Mouse (Mus musculus): ENCODE data around the gene Pik3cd. TPM values are rescaled to one million over a fixed set of nuclear protein-coding genes. Genes with fewer than 3 reads are reported as not detected.

Pik3cd gene
- polyA plus RNA-seq, 1 experiment from 2014 or later = 3.8 TPM

DNA sequence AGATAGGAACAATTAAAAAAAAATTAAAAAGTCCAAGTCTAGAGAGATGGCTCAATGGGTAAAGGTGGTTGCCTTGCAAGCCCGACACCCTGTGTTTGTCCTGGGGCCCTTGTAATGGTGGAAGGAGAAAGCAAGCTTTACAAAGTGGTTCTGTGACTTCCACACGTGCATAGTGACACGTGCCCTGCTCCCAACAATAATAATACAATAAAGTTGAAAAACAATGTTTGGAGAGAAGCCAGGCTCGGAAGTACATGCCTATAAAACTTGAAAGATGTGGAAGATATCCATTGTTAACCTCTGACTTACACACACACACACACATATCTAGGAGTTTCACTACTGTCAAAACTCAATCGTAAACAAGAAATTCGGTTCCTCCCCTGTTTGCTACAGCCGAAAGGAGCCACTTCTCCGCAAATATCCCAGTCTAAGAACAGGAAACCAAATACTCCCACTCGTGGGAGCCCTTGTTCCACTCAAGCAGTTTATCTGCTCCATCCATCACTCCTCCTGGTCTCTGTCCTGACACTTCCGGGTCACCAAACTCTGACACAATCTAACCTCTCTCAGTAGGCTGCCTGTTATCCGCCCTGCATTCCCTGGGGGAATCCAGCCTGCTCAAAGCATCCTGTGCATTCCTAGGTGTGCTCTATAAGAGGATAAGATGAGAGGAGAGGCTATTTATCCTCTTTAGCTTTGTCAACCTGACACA, 23.2 kb downstream of the Pik3cd start:
- 11% methylated on average over 11 of the region's 11 CpGs for WGBS
- Histone ChIP-seq H3K4me3 (replicated peaks; ENCODE audit: low read depth, low read length) (no peak overlapping the region), H3K9ac (ENCODE audit: low read depth, low read length) (no peak overlapping the region), H3K4me1 (replicated peaks; ENCODE audit: insufficient read depth, low read length) (0 out of 2 replicates have a peak, but pooled peaks cover 6% of the 10 kb centered on the region), H3K4me2 (ENCODE audit: low read length) (no peak overlapping the region), H3K36me3 (ENCODE audit: insufficient read depth, low read length) (no peaks in the 10 kb centered on the region), H3K27ac (0 out of 2 replicates have a peak overlapping the region, but pooled peaks have one; percentile 5), H3K27me3 (ENCODE audit: insufficient read depth, low read length) (peaks cover 5% of the 10 kb centered on the region; the same call in 1 of the 2 replicates), H3K9me3 (replicated peaks; ENCODE audit: low read length) (no peaks in the 10 kb centered on the region)
- DNase-seq (ENCODE audit: low spot score) (peak; percentile 73), ATAC-seq (replicated peaks; ENCODE audit: low FRiP score, low read depth) (0 out of 2 replicates have a peak, but pooled peaks have one; percentile 16)
- TF ChIP-seq CTCF (IDR thresholded peaks at IDR 0.05; ENCODE audit: low read depth) = no peak

GRCm38 (mm10) chr4:149678006-149678405, 24.4 kb downstream of the Pik3cd start:
- Histone ChIP-seq H3K27ac (no peak overlapping the region), H3K36me3 (ENCODE audit: insufficient read depth, low read length) (no peaks in the 10 kb centered on the region), H3K4me1 (replicated peaks; ENCODE audit: insufficient read depth, low read length) (0 out of 2 replicates have a peak, but pooled peaks cover 6% of the 10 kb centered on the region), H3K9me3 (replicated peaks; ENCODE audit: low read length) (no peaks in the 10 kb centered on the region), H3K4me3 (replicated peaks; ENCODE audit: low read depth, low read length) (no peak overlapping the region), H3K9ac (ENCODE audit: low read depth, low read length) (no peak overlapping the region), H3K4me2 (ENCODE audit: low read length) (no peak overlapping the region), H3K27me3 (ENCODE audit: insufficient read depth, low read length) (peaks cover 8% of the 10 kb centered on the region; the same call in 1 of the 2 replicates)
- DNase-seq (ENCODE audit: low spot score) (no peak), ATAC-seq (replicated peaks; ENCODE audit: low FRiP score, low read depth) (no peak)
- TF ChIP-seq CTCF (IDR thresholded peaks at IDR 0.05; ENCODE audit: low read depth) = no peak
- WGBS = 37% methylated on average over 1 of the region's 1 CpGs

- peak overlapping the region; percentile 79 for H3K4me2 ChIP-seq (ENCODE audit: low read length)
- H3K36me3 ChIP-seq (ENCODE audit: insufficient read depth, low read length) = no peaks in the 10 kb centered on the region
- 1% methylated on average over 60 of the region's 60 CpGs for WGBS
- peak overlapping the region; percentile 48 for H3K4me3 ChIP-seq (replicated peaks; ENCODE audit: low read depth, low read length)
- peak overlapping the region; percentile 57 for H3K9ac ChIP-seq (ENCODE audit: low read depth, low read length)
- H3K9me3 ChIP-seq (replicated peaks; ENCODE audit: low read length) = no peaks in the 10 kb centered on the region
- 0 out of 2 replicates have a peak, but pooled peaks cover 6% of the 10 kb centered on the region for H3K4me1 ChIP-seq (replicated peaks; ENCODE audit: insufficient read depth, low read length)
- DNase-seq (ENCODE audit: low spot score) (peak; percentile 83), ATAC-seq (replicated peaks; ENCODE audit: low FRiP score, low read depth) (peak; percentile 86)
- no peak overlapping the region for H3K27ac ChIP-seq
- H3K27me3 ChIP-seq (ENCODE audit: insufficient read depth, low read length) = peaks cover 8% of the 10 kb centered on the region; the same call in 1 of the 2 replicates
- no peak for TF ChIP-seq CTCF (IDR thresholded peaks at IDR 0.05; ENCODE audit: low read depth)
Measured at GRCm38 (mm10) chr4:149675378-149676261, 26.8 kb downstream of the Pik3cd start.

DNA sequence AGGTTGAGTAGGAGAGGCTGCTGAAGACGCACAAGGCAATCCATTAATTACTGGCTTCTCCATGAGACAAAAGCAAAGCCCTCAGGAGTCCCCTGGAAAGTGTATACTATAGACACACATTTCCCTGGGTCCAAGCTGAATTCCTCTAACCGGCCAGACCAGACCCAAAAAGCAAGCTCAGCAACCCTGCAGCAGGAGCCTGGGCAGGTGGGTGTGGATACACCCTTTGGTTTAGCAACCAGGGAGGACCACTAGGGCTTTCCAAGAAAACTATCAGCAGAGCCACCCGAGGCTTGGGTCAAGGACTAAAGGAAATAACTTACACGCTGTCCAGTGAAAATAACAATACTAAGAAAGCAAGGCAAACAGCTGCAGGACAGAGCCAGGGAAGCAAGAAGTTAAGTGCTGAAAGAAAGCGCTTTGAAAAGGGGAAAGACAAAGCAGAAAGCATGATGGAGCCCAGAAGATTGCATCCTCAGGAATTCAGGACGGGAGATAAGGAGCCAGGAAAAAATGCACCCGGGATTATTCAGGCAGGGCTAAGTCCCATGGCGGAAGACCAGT, 27.5 kb downstream of the Pik3cd start:
- Histone ChIP-seq H3K36me3 (ENCODE audit: insufficient read depth, low read length) (no peaks in the 10 kb centered on the region), H3K9me3 (replicated peaks; ENCODE audit: low read length) (no peaks in the 10 kb centered on the region), H3K4me1 (replicated peaks; ENCODE audit: insufficient read depth, low read length) (0 out of 2 replicates have a peak, but pooled peaks cover 6% of the 10 kb centered on the region), H3K4me3 (replicated peaks; ENCODE audit: low read depth, low read length) (peak overlapping the region; percentile 48), H3K9ac (ENCODE audit: low read depth, low read length) (no peak overlapping the region), H3K27me3 (ENCODE audit: insufficient read depth, low read length) (peaks cover 8% of the 10 kb centered on the region; the same call in 1 of the 2 replicates), H3K27ac (no peak overlapping the region), H3K4me2 (ENCODE audit: low read length) (peak overlapping the region; percentile 79)
- DNase-seq (ENCODE audit: low spot score) (no peak), ATAC-seq (replicated peaks; ENCODE audit: low FRiP score, low read depth) (no peak)
- TF ChIP-seq CTCF (IDR thresholded peaks at IDR 0.05; ENCODE audit: low read depth) = no peak
- 11% methylated on average over 8 of the region's 8 CpGs for WGBS

DNA sequence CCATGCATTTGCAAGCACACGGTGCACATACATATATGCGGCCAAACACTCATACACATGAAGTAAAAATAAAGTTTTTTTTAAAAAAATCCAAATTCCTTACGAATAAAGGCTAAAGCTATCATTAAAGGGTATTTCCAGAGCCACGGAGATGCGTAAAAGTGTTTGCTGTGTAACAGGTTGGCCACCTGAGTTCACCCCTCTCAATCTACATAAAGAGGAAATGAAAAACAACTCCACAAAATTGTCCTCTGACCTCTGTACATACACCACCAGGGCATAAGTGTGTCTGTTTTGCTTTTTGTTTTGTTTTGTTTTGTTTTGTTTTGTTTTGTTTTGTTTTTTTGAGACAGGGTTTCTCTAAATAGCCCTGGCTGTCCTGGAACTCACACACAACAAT, 29.6 kb downstream of the Pik3cd start:
- Histone ChIP-seq H3K27me3 (ENCODE audit: insufficient read depth, low read length) (peaks cover 8% of the 10 kb centered on the region; the same call in 1 of the 2 replicates), H3K9me3 (replicated peaks; ENCODE audit: low read length) (no peaks in the 10 kb centered on the region), H3K4me2 (ENCODE audit: low read length) (no peak overlapping the region), H3K36me3 (ENCODE audit: insufficient read depth, low read length) (no peaks in the 10 kb centered on the region), H3K4me3 (replicated peaks; ENCODE audit: low read depth, low read length) (no peak overlapping the region), H3K27ac (no peak overlapping the region), H3K4me1 (replicated peaks; ENCODE audit: insufficient read depth, low read length) (0 out of 2 replicates have a peak, but pooled peaks cover 3% of the 10 kb centered on the region), H3K9ac (ENCODE audit: low read depth, low read length) (no peak overlapping the region)
- WGBS = 92% methylated on average over 5 of the region's 5 CpGs
- no peak for DNase-seq (ENCODE audit: low spot score)
- TF ChIP-seq CTCF (IDR thresholded peaks at IDR 0.05; ENCODE audit: low read depth) = no peak
- no peak for ATAC-seq (replicated peaks; ENCODE audit: low FRiP score, low read depth)

DNA sequence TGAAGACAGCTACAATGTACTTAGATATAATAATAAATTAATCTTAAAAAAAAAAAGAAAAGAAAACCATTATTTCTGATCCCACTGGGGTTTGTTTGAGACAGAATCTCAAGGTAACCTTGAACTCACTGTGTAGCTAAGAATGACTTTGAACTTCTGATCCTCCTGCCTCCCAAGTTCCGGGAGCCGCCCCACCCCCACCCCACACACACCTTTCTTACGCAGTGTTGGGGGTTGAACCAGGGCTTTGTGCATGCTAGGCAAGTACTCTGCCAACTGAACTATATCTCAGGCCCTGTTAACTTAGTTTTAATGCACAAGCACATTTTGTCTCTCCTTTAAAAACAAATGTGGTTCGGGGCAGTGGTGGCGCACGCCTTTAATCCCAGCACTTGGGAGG, 31.2 kb downstream of the Pik3cd start:
- Histone ChIP-seq H3K4me2 (ENCODE audit: low read length) (no peak overlapping the region), H3K9me3 (replicated peaks; ENCODE audit: low read length) (no peaks in the 10 kb centered on the region), H3K4me1 (replicated peaks; ENCODE audit: insufficient read depth, low read length) (0 out of 2 replicates have a peak, but pooled peaks cover under 1% of the 10 kb centered on the region), H3K4me3 (replicated peaks; ENCODE audit: low read depth, low read length) (no peak overlapping the region), H3K27ac (no peak overlapping the region), H3K36me3 (ENCODE audit: insufficient read depth, low read length) (no peaks in the 10 kb centered on the region), H3K9ac (ENCODE audit: low read depth, low read length) (no peak overlapping the region), H3K27me3 (ENCODE audit: insufficient read depth, low read length) (peaks cover 8% of the 10 kb centered on the region; the same call in 1 of the 2 replicates)
- no peak for DNase-seq (ENCODE audit: low spot score)
- no peak for ATAC-seq (replicated peaks; ENCODE audit: low FRiP score, low read depth)
- 95% methylated on average over 6 of the region's 6 CpGs for WGBS
- no peak for TF ChIP-seq CTCF (IDR thresholded peaks at IDR 0.05; ENCODE audit: low read depth)

All from kidney, postnatal 0 days (tissue).